Mouse (Mus musculus) CH12.LX (cell line): ENCODE data around the gene Aftph.

Experiments used
- CHD2 ChIP-seq: IDR thresholded peaks from 2 replicates; pipeline ENCODE4 v1.6.1; 2011; ENCODE audit warnings: low read length, improper control_type of control experiment
- CTCF ChIP-seq, 2 experiments: IDR thresholded peaks in 1 of 2; conservative IDR thresholded peaks in 1 of 2; 2 replicates each; pipeline ENCODE4 v1.5.1; 2011 to 2012; ENCODE audit warnings: low read depth in 2 of 2, low read length in 2 of 2, improper control_type of control experiment in 1 of 2, inconsistent platforms in 1 of 2, mild to moderate bottlenecking in 1 of 2, moderate library complexity in 1 of 2
- EP300 ChIP-seq: IDR thresholded peaks from 2 replicates; pipeline ENCODE4 v1.6.1; 2011; ENCODE audit warnings: low read length, improper control_type of control experiment
- GABPA ChIP-seq: IDR thresholded peaks from 2 replicates; pipeline ENCODE4 v1.6.1; 2012; ENCODE audit warnings: low read depth, low read length, improper control_type of control experiment, inconsistent platforms; ENCODE audit not compliant: insufficient replicate concordance
- IRF4 ChIP-seq: IDR thresholded peaks from 2 replicates; pipeline ENCODE4 v1.6.1; 2014; ENCODE audit warnings: low read depth, mild to moderate bottlenecking, inconsistent platforms, low read length, improper control_type of control experiment
- JUND ChIP-seq: conservative IDR thresholded peaks from 2 replicates; pipeline ENCODE4 v1.6.1; 2011; ENCODE audit warnings: low read depth, low read length, improper control_type of control experiment
- MAX ChIP-seq: IDR thresholded peaks from 2 replicates; pipeline ENCODE4 v1.6.1; 2011; ENCODE audit warnings: low read length, improper control_type of control experiment
- MXI1 ChIP-seq: IDR thresholded peaks from 2 replicates; pipeline ENCODE4 v1.6.1; 2011; ENCODE audit warnings: mild to moderate bottlenecking, low read depth, low read length, improper control_type of control experiment
- USF1 ChIP-seq: IDR thresholded peaks from 2 replicates; pipeline ENCODE4 v1.6.1; 2014; ENCODE audit warnings: low read depth, mild to moderate bottlenecking, inconsistent platforms, low read length, improper control_type of control experiment
- ZC3H11A ChIP-seq: IDR thresholded peaks from 2 replicates; pipeline ENCODE4 v1.6.1; 2012; ENCODE audit warnings: low read depth, mild to moderate bottlenecking, inconsistent platforms, low read length, improper control_type of control experiment
- ZKSCAN1 ChIP-seq: IDR thresholded peaks from 2 replicates; pipeline ENCODE4 v1.6.1; 2012; ENCODE audit warnings: low read depth, inconsistent platforms, low read length, improper control_type of control experiment, borderline replicate concordance

DNA sequence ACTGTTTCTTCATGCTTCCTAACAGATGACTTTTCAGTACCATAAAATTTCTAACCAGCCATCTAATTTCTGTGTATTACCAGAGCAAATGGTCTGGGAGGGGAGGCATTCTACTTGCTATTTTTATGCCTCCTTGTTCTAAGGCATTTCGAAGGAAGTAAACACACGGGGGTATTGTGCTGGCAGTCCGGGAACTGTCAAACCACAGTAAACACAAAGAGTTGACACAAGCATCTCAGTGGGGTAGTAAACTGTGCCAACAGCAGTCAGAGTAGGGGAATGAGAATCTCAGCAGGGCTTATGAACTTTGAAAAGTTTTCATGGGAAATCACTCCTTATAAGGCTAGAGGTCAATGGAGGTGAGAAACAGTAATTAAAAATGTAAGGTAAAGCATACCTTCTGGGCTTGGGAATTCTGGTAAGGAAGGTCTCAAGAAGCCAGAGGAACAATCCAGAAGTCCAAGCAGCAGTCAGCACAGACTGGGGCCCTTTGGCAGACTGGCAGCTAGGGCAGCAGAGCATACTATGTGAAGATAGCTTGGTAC lies 7.8 kb downstream of the Aftph start:
- TF ChIP-seq JUND (no peak), MAX (no peak), CTCF (conservative IDR thresholded peaks at IDR 0.05 in 1 of 2, IDR thresholded peaks at IDR 0.05 in 1 of 2; ENCODE audit: low read depth in 2 of 2, low read length in 2 of 2) (no peak), IRF4 (no peak), MXI1 (no peak), EP300 (no peak), ZKSCAN1 (no peak), GABPA (no peak), USF1 (no peak), CHD2 (no peak), ZC3H11A (no peak)
